Mouse (Mus musculus) intestine, embryonic 14.5 days (tissue): ENCODE measurements at regions not wholly inside any gene's neighbourhood (a gene's known extent, or its start where the extent isn't known, plus 50 kb on each side); places are given as distances from the start of the nearest gene placed in this dataset.

Source experiments
- ATAC-seq: fragments of 200-750 bp; cut with Nextera tagmentation; replicated peaks from 2 replicates; pipeline ENCODE4 v1.8.0; 2017; ENCODE audit warnings: low read depth, moderate number of reproducible peaks, moderate TSS enrichment, moderate library complexity; ENCODE audit not compliant: low FRiP score, low TSS enrichment
- DNase-seq: peaks from one replicate; pipeline ENCODE4 v3.0.0-alpha.2; 2018; ENCODE audit warnings: low spot score
- H3K27ac ChIP-seq: fragments of 300-500 bp; sonication (generic); 2 replicates; pipeline ENCODE4 v1.5.1; 2014; ENCODE audit warnings: low read depth, mild to moderate bottlenecking, control low read depth
- H3K27me3 ChIP-seq: fragments of 300-500 bp; sonication (generic); replicated peaks from 2 replicates; pipeline ENCODE4 v1.6.1; 2014; ENCODE audit warnings: low read length, control low read depth; ENCODE audit not compliant: control insufficient read depth, insufficient read depth
- H3K36me3 ChIP-seq: fragments of 300-500 bp; sonication (generic); 2 replicates; pipeline ENCODE4 v1.6.1; 2014; ENCODE audit warnings: low read length, control low read depth; ENCODE audit not compliant: control insufficient read depth, insufficient read depth
- H3K4me1 ChIP-seq: fragments of 300-500 bp; sonication (generic); replicated peaks from 2 replicates; pipeline ENCODE4 v1.6.1; 2014; ENCODE audit warnings: low read length, control low read depth, mixed read lengths; ENCODE audit not compliant: control insufficient read depth, insufficient read depth
- H3K4me2 ChIP-seq: fragments of 300-500 bp; sonication (generic); 2 replicates; pipeline ENCODE4 v1.6.1; 2014; ENCODE audit warnings: low read length
- H3K4me3 ChIP-seq: fragments of 300-500 bp; sonication (generic); 2 replicates; pipeline ENCODE4 v1.5.1; 2014; ENCODE audit warnings: low read depth, low read length, control low read depth, mixed read lengths
- H3K9ac ChIP-seq: fragments of 300-500 bp; sonication (generic); 2 replicates; pipeline ENCODE4 v1.6.1; 2014; ENCODE audit warnings: mild to moderate bottlenecking, low read length
- H3K9me3 ChIP-seq: fragments of 300-500 bp; sonication (generic); 2 replicates; pipeline ENCODE4 v1.6.1; 2016; ENCODE audit warnings: low read length, control low read depth; ENCODE audit not compliant: control insufficient read depth
- WGBS: fragments of 180-500 bp; shearing (Covaris S2); extraction: QIAGEN DNeasy Blood & Tissue Kit; methylation state at CpG from one replicate; pipeline ENCODE4 v1.1.7; 2014; 5-methylcytosine and 5-hydroxymethylcytosine counted together

DNA sequence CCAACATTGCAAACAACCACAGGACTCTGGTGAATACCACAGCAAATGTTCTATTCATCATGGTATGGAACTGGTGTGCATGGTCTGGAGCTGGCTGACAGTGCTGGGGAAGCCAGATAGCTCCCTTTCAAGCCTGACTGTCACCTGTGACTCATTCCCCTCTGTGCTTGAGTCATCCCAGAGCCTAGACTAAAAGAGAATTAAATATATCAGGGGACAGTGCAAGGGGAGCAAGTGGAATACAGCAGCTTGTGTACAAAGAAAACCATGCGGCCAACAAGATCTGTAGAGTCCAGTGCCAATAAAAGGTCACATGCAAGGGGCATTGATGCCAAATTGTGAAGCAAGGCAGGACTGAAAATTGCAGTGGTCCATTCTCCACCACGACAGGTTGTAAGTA, 117.7 kb downstream of the Pah start:
- ATAC-seq, result no peak
- H3K27ac ChIP-seq, result no peak overlapping the region
- no peaks in the 10 kb centered on the region for H3K27me3 ChIP-seq
- H3K4me2 ChIP-seq, result no peak overlapping the region
- H3K4me3 ChIP-seq, result no peak overlapping the region
- H3K36me3 ChIP-seq, result no peaks in the 10 kb centered on the region
- no peaks in the 10 kb centered on the region for H3K9me3 ChIP-seq
- 85% methylated on average over 2 of the region's 2 CpGs for WGBS
- H3K4me1 ChIP-seq, result no peaks in the 10 kb centered on the region
- H3K9ac ChIP-seq, result no peak overlapping the region
- no peak for DNase-seq

- Histone ChIP-seq H3K4me3 (no peak overlapping the region), H3K27me3 (no peaks in the 10 kb centered on the region), H3K9ac (no peak overlapping the region), H3K36me3 (no peaks in the 10 kb centered on the region), H3K27ac (no peak overlapping the region), H3K4me2 (no peak overlapping the region), H3K9me3 (no peaks in the 10 kb centered on the region), H3K4me1 (no peaks in the 10 kb centered on the region)
- WGBS, result 7% methylated on average over 1 of the region's 1 CpGs
- DNase-seq (peak; percentile 56), ATAC-seq (no peak)
Observed at GRCm38 (mm10) chr10:87649091-87649490, 127.5 kb downstream of the Pah start.

DNA sequence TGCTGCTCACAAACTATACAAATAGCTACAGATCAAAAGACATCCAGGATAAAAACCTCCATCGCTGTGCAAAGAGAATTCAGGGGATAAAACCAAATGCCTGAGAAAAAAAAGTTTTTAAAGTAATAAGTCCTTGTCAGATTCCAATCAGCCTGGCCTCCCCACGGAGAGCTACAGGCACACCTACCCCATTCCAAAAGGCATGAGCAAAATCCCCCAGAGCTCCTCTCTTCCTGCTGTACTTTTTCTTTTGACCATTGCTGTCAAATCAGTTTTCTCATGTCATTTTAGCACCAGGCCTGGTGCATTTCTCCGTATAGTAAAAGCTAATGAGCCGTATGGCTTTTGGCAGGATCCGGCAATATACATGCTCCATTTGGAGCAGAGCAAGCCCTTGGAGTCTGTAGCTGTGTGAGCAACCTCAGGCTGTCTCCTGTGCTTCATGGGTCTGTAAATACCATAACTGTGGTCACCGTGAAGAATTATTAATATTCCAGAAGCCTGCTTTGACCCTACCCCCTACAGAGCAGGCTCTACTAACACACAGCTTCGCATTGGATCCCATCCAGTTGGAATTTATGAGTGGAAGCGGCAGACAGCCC, 130.6 kb downstream of the Pah start:
- Histone ChIP-seq H3K27me3 (no peaks in the 10 kb centered on the region), H3K9me3 (no peaks in the 10 kb centered on the region), H3K4me3 (no peak overlapping the region), H3K27ac (no peak overlapping the region), H3K9ac (no peak overlapping the region), H3K4me1 (no peaks in the 10 kb centered on the region), H3K4me2 (no peak overlapping the region), H3K36me3 (no peaks in the 10 kb centered on the region)
- DNase-seq (no peak), ATAC-seq (no peak)
- WGBS, result 70% methylated on average over 8 of the region's 8 CpGs

DNA sequence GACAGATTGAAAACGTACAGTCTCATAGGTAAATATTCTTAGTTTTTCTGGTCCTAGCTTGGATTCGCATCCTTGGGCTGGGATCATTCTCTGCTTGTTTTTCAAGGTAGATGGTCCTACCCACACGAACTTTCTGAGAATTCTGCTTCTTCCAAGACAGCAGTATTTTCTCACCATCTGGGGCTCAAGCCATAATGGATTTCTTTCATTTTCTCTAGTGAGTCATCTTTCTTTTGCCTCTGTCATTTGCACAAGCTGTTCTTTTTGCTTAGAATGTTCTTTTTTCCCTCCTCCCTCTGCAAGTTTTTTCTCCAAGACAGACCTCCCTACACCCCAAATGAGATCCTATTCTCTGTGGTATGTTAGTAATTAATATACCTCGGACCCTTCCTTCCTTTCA, 132.5 kb downstream of the Pah start:
- DNase-seq (no peak), ATAC-seq (no peak)
- 77% methylated on average over 4 of the region's 4 CpGs for WGBS
- H3K27ac ChIP-seq, result no peak overlapping the region
- H3K27me3 ChIP-seq, result no peaks in the 10 kb centered on the region
- H3K4me3 ChIP-seq, result no peak overlapping the region
- H3K9ac ChIP-seq, result no peak overlapping the region
- no peak overlapping the region for H3K4me2 ChIP-seq
- no peaks in the 10 kb centered on the region for H3K36me3 ChIP-seq
- no peaks in the 10 kb centered on the region for H3K4me1 ChIP-seq
- H3K9me3 ChIP-seq, result no peaks in the 10 kb centered on the region

- H3K4me3 ChIP-seq, result no peak overlapping the region
- H3K9ac ChIP-seq, result no peak overlapping the region
- WGBS, result 77% methylated on average over 9 of the region's 9 CpGs
- H3K27ac ChIP-seq, result no peak overlapping the region
- no peaks in the 10 kb centered on the region for H3K4me1 ChIP-seq
- no peak for DNase-seq
- no peaks in the 10 kb centered on the region for H3K9me3 ChIP-seq
- H3K36me3 ChIP-seq, result no peaks in the 10 kb centered on the region
- no peaks in the 10 kb centered on the region for H3K27me3 ChIP-seq
- no peak for ATAC-seq
- no peak overlapping the region for H3K4me2 ChIP-seq
Observed at GRCm38 (mm10) chr10:87666020-87666718, 144.6 kb downstream of the Pah start.

- 82% methylated on average over 7 of the region's 7 CpGs for WGBS
- no peak overlapping the region for H3K4me2 ChIP-seq
- no peak for DNase-seq
- no peaks in the 10 kb centered on the region for H3K9me3 ChIP-seq
- no peak overlapping the region for H3K9ac ChIP-seq
- no peaks in the 10 kb centered on the region for H3K36me3 ChIP-seq
- no peak for ATAC-seq
- no peak overlapping the region for H3K4me3 ChIP-seq
- H3K4me1 ChIP-seq, result no peaks in the 10 kb centered on the region
- H3K27me3 ChIP-seq, result no peaks in the 10 kb centered on the region
- no peak overlapping the region for H3K27ac ChIP-seq
Observed at GRCm38 (mm10) chr10:87666719-87667387, 145.3 kb downstream of the Pah start.

GRCm38 (mm10) chr10:87667651-87668140, 146.1 kb downstream of the Pah start:
- Histone ChIP-seq H3K27me3 (no peaks in the 10 kb centered on the region), H3K4me2 (no peak overlapping the region), H3K36me3 (no peaks in the 10 kb centered on the region), H3K9ac (no peak overlapping the region), H3K27ac (no peak overlapping the region), H3K9me3 (no peaks in the 10 kb centered on the region), H3K4me3 (no peak overlapping the region), H3K4me1 (no peaks in the 10 kb centered on the region)
- no peak for ATAC-seq
- DNase-seq, result no peak
- WGBS, result 88% methylated on average over 10 of the region's 10 CpGs

DNA sequence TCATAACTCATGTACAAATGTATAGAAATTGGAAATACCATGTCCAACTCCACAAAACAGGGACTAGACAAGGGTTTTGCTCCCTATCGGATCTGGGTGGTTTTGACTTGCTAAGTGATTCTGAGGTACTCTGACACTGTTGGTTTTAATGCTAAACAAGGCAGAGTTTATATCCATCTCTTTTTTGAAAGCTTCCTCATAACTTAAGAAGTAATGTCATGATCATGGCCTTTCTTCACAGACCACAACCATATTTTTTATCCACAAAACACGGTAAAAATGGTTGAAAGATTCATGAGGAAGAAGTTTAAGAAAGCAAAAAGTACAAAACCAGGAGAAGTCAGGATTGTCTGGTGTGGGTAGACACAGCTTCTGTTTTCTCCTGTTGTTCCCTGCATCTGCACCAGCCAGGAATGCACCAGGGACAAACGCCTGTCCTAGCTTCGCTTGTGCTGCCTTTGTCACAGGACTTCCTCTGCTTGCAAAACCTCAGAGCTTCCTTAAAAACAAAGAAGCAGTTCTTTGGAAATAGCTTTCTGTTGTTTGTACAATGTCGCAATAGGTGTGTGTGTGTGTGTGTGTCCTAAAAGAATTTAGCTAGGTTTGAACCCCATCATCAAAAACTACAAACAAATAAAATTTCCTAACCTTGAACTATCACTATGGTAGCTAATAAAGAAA, 153.3 kb downstream of the Pah start:
- Histone ChIP-seq H3K27me3 (no peaks in the 10 kb centered on the region), H3K4me2 (no peak overlapping the region), H3K4me3 (no peak overlapping the region), H3K27ac (no peak overlapping the region), H3K9me3 (no peaks in the 10 kb centered on the region), H3K9ac (no peak overlapping the region), H3K36me3 (no peaks in the 10 kb centered on the region), H3K4me1 (no peaks in the 10 kb centered on the region)
- DNase-seq (no peak), ATAC-seq (no peak)
- 76% methylated on average over 5 of the region's 5 CpGs for whole genome bisulfite sequencing
